Mouse (Mus musculus) neutrophil, adult 65 days (primary cell): ENCODE measurements around the gene Ccdc32. TPM values are rescaled to one million over a fixed set of nuclear protein-coding genes. Genes with fewer than 3 reads are reported as not detected.

Experiments used
- total RNA-seq: library from RNA; stranded (reverse); gene quantifications from 2 replicates; pipeline ENCODE4 v1.2.4, GENCODE M21; 2023

Gene Ccdc32
- 6.3 and 6.8 TPM in 2 replicates for total RNA-seq

DNA sequence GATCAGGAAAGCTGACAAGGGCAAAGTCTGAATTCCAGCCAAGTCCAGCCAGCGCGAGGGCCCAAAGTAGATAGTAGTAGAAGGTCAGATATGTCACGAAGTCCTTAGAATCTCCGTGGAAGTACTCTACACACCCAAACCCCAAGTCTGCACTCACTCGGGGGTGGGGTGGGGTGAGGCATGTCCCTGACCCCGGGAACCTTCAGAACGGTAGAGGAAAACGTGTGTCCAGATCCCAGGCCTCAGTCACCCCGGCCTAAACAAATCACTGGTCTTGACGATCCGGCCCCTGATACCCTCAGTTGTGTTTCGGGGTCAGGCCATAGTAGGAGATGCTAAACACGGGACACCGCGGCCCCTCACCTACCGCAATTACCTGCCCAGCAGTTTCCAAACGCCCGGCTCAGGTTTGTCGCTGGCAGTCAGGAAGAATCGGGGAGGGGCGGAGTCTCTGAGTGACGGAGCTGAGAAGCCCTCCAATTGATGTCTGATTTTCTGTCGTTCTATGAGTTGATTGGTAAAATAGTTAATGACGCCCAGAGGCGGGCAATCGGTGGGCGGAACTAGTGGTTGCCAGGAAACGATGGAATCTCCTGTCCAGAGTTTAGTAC is at the start of gene Ccdc32:
Ccdc32 (minus strand) TSS at position 453 of the 611 bp plus-strand sequence.

DNA sequence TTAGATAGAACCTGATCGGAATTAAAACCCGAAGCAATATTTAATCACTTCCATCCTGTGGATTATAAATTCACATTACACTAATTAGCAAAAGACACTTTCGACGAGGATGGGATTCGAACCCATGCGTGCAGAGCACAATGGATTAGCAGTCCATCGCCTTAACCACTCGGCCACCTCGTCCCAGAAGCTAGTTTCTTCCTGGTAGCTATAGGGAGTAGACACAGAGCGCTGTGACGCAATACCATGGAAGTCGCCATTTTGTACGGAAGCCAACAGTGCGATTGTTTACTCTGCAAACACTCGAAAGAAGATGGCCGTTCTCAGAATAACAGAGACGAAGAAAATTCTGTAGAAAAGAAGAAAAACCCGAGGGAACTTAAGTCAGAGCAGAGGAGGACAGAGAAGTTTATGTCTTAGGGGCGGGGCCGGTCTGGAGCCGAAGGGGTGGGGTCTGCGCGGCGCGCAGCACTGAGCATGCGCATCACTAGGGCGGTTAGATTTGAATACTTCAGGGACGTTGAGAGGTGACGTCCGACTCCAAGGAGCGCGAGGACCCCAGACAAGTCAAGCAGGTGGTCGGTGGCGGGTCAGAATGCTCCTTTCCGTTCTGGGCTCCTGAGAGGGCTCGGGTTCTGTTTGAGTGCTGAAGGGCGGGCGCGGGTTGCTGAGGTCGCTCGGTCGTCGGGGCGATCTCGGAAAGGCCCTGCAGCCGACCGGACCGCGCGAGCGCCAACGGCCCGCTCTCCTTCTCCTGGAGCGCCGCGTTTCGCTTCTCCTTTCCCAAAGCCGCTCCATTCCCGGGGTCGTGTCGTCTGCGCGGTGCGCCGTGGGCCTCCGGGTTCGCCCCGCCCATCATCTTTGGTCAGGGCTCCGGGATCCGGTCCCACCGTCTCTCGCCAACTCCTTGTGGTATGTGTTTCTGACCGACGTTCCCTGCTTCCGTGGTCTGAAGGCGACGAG is 17.7 kb upstream of the Ccdc32 start, which contains the start of gene Knl1:
Knl1 (plus strand) TSS at position 471 of the 963 bp plus-strand sequence.

DNA sequence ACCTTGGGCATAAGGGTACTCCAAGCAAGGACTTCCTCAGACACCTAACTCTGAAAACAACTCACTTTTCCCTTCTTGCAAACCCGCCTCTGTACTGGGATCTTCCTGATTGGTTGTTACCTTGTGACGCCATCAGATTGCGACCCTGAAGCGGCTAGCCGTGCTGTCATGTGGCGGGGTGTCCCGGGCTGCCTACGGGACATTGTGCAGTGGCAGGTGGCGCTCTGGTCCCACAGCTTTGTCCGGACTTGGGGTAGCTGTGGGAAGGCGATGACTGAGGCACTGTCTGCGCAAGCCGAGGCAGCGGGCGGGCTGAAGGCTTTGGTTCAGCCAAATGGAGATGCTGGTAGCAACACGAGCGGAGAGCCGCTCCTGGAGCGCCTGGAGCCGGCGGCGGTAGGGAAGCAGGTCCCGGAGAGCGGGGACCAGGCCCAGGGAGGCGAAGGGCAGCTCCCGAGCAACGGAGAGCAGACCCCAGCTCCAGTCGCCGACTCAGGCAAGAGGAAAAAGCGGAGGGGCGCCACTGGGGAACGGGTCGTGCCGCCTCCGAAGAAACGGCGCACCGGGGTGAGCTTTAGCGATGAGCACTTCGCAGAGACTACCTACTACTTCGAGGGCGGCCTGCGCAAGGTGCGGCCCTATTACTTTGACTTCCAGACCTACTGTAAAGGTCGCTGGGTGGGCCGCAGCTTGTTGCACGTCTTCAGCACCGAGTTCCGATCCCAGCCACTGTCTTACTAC is 5.6 kb upstream of the Ccdc32 start, which contains the start of gene Rpusd2:
Rpusd2 (plus strand) TSS at position 135 of the 741 bp plus-strand sequence.

Other genes starting within 250 kb of the Ccdc32 start
- not detected in 2 replicates for gene Disp2, start 249.7 kb downstream of the Ccdc32 start, total RNA-seq
- gene Knstrn, start 215.4 kb downstream of the Ccdc32 start, total RNA-seq, result 35.7 and 38.8 TPM in 2 replicates
- 27.2 and 50.3 TPM in 2 replicates for gene Ivd, start 167.4 kb downstream of the Ccdc32 start, total RNA-seq
- 8.2 and 12.0 TPM in 2 replicates for gene Bahd1, start 129.0 kb downstream of the Ccdc32 start, total RNA-seq
- 1.7 and 3.0 TPM in 2 replicates for gene Chst14, start 102.9 kb downstream of the Ccdc32 start, total RNA-seq
- gene Rpusd2, start 5.4 kb upstream of the Ccdc32 start, total RNA-seq, result 3.6 and 4.0 TPM in 2 replicates
- 20.4 and 21.8 TPM in 2 replicates for gene Knl1, start 17.7 kb upstream of the Ccdc32 start, total RNA-seq
- 9.0 and 9.3 TPM in 2 replicates for gene Rad51, start 83.4 kb upstream of the Ccdc32 start, total RNA-seq
- gene Rmdn3, start 127.6 kb upstream of the Ccdc32 start, total RNA-seq, result 11.5 and 14.7 TPM in 2 replicates
- not detected in 2 replicates for gene Gchfr, start 138.4 kb upstream of the Ccdc32 start, total RNA-seq
- not detected in 2 replicates for gene Gm14137, start 145.1 kb upstream of the Ccdc32 start, total RNA-seq
- 12.7 and 17.5 TPM in 2 replicates for gene Zfyve19, start 179.2 kb upstream of the Ccdc32 start, total RNA-seq
- 10.9 and 14.6 TPM in 2 replicates for gene Dnajc17, start 179.4 kb upstream of the Ccdc32 start, total RNA-seq
- not detected in 2 replicates for gene Ppp1r14d, start 200.5 kb upstream of the Ccdc32 start, total RNA-seq
- not detected in 2 replicates for gene Spint1, start 208.0 kb upstream of the Ccdc32 start, total RNA-seq
- gene Rhov, start 241.9 kb upstream of the Ccdc32 start, total RNA-seq, result 55.2 and 64.4 TPM in 2 replicates